Mouse (Mus musculus) granulocyte monocyte progenitor cell, adult 5-6 weeks (primary cell): ENCODE measurements around the gene Ehmt1. TPM values are rescaled to one million over a fixed set of nuclear protein-coding genes. Genes with fewer than 3 reads are reported as not detected.

Source experiments
- ATAC-seq: replicated peaks from 2 replicates; pipeline ENCODE4 v1.8.0; 2016; ENCODE audit warnings: mild to moderate bottlenecking, moderate TSS enrichment, inconsistent platforms; ENCODE audit not compliant: poor library complexity, severe bottlenecking
- total RNA-seq, 2 experiments: library from RNA; stranded (forward) in 1 of 2; stranded (reverse) in 1 of 2; fragments of 200-712, 200-1000 nt in 1 of 2; fragments of >200 nt in 1 of 2; fragmentation: Nextera tagmentation in 1 of 2; gene quantifications; 2 replicates each; pipeline ENCODE4 v1.2.3; 2014 to 2017

The Ehmt1 gene
- total RNA-seq, 2 experiments from 2014 or later: 82.0 to 105 TPM

DNA sequence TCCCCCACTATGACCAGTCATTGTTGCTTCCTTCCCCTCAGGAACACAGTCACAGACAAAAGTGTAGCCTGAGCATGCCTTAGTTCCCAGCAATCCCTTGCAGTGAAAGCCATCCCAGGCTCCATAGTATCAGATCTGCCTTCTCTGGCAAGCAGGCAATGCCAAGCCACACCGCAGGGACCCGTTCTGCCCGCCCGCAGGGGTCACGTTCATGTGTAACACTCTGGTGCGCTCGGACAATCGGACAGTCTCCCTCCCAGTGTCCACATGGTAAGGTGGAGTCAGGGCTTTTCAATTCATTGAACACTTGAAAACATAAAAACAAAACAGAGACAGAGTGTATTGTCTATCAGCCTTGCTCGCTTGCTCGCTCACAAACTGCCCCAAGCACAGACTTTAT, 111.7 kb downstream of the Ehmt1 start:
- ATAC-seq: no peak

- peak; percentile 42 for ATAC-seq
Observed at GRCm38 (mm10) chr2:24807036-24807435, 112.4 kb downstream of the Ehmt1 start.

DNA sequence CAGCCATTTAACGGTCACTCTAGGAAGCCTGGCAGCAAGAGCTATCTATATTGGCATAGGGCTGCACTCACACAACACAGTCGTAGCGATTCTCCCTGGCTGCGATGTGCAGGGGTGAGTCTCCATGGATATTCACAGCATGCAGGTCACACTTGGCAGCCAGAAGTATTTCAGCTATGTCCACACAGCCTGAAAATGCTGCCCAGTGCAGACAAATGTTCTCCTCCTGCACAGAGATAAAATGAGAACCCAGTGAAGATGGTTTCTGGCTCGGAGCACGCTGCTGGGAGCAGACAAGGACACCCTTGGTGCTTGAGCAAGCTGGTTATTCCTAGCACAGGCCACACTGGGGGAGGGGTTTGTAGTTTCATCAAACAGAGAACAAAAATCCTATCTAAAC, 113.3 kb downstream of the Ehmt1 start:
- no peak for ATAC-seq

DNA sequence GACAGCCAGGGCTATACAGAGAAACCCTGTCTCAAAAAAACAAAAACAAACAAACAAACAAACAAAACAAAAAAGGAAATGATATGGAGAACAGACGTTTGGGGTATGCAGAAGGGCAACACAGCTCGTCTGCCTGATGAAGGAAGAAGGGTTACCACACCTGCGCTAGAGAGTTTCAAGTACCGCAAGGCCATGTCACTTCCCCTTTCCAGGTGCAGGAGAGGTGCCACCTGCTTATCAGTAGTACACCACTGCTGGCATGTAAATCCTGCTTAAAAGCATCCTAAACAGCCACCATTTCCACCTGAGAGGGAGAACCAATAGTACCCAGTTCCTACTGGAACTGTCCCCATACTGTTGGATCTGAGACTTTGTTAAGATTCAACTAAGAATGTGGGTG, 113.8 kb downstream of the Ehmt1 start:
- ATAC-seq: 0 out of 2 replicates have a peak, but pooled peaks have one; percentile 12

DNA sequence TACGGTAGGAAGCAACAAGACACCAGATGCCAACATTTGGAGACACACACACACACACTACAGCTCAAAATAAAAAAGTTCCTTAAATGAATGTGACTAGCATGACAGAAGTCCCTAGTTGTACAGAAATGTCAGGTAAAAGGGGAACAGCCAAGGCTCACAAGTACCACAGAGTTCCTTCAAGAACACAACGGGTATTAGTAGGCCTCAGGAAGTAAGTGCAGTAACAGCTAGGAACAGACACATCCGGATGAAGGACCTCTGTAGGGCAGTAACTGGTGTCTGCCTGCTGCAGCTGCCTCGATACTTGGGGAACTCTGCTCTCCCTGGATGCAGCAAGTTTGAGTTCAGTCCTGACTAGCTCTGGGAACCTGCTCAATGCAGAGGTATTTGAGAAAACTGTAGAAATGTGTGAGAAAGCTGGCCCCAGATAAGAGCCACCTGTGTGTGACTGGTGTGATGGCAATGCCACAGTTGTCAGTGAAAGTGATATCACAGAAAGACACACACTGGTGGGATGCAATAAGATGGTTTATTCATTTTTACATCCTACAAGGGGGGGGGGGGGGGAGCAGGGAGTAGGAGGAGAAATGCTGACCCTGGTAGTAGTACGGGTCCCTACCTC, 122.5 kb downstream of the Ehmt1 start:
- peak; percentile 38; the same call in 1 of the 2 replicates for ATAC-seq

DNA sequence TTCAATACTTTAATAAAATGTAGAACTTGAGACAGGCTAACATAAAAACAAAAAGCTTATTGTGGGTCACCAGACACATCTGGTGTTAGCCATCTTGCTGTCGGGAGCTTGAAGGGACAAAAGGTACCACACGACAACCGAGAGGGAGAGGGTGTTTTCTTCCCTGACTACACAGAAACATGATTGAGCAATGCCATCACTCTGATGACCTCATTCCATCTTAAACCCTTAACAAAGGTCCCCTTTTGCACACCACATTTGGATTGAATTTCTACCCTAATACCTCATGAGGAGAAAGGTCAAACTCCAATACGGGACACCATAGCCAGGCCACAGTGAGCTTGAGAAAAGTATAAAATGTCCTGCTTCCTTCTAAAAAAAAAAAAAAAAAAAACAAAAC, 132.2 kb downstream of the Ehmt1 start:
- ATAC-seq: no peak

- ATAC-seq: no peak
Observed at GRCm38 (mm10) chr2:24781253-24781652, 138.2 kb downstream of the Ehmt1 start.

- no peak for ATAC-seq
Observed at GRCm38 (mm10) chr2:24776831-24777230, 142.6 kb downstream of the Ehmt1 start.

GRCm38 (mm10) chr2:24775951-24776587, 143.3 kb downstream of the Ehmt1 start:
- peak; percentile 52 for ATAC-seq

DNA sequence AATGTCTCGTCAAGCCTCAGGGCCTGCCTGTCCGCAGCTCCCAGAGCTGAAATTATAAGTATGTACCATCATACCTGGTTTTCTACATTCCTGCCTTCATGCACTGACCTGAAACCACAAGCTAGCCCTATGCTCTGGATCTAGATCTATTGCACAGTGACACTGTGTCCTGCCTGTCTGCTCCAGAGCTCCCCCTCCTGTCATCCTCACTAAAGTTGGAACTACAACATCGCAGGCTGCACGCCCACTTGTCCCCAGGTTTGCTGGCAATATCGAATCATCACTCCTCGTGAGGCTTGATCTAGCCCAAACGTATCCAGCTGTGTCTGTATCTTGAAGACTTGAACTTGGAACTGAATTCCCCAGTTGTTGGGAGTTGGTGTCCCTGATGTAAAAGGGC, 144.6 kb downstream of the Ehmt1 start:
- ATAC-seq: peak; percentile 27; the same call in 1 of the 2 replicates

- ATAC-seq: no peak
Observed at GRCm38 (mm10) chr2:24770861-24771260, 148.6 kb downstream of the Ehmt1 start.

DNA sequence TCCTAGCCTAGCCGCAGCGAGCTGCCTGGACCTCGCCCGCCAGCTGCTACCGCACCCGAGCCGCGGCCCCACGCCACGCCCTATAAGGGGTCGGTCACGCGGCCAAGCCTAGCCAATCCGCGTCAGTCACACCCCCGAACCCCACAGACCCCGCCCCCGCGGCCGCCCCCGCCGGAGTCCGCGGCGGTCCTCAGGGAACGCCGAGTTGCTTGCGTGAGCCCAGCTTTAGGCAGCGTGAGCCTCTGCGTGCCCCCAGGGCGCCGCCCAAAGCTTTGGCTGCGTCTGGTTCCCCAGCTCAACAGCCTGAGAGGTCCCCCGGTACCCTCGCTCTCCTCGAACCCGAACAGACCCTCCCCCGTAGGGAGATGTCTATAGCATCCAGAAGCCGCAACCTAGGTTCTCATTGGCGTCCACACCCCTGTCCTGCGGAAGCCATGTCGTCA, 156.3 kb downstream of the Ehmt1 start, which contains the start of gene Cacna1b:
Gene Cacna1b, minus strand, starts transcription at position 38 of the 443 bp plus-strand sequence.
- peak; percentile 65 for ATAC-seq

DNA sequence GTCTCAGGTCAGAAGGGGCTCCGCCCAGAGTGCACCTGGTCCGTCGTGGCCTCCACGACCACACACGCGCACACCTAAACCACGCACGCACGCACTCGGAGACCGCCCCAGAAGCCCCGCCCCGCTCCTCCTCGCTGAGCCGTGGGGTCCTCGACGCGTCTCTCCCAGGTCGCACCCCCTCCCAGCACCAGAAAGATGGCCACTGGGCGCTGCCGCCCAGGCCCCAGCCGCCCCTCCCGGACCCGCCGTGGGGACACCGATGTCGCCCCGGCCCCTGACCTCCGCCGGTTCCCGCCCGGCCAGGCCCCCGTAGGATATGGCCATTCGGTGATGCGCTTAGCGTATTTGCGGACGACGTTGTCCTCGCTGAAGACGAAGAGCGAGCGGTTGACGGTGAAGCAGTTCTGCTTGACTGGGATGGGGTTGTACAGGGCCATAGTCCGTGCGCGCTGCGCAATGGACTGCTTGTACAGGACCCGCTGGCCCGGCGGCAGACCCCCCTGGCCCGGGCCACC, 156.9 kb downstream of the Ehmt1 start:
- ATAC-seq: peak; percentile 3; the same call in 1 of the 2 replicates

- ATAC-seq: peak; percentile 87
Observed at GRCm38 (mm10) chr2:24761923-24762445, 157.4 kb downstream of the Ehmt1 start.

- peak; percentile 80 for ATAC-seq
Observed at GRCm38 (mm10) chr2:24755276-24755675, 164.1 kb downstream of the Ehmt1 start.

- no peak for ATAC-seq
Observed at GRCm38 (mm10) chr2:24752599-24752998, 166.8 kb downstream of the Ehmt1 start.

GRCm38 (mm10) chr2:24750051-24750450, 169.4 kb downstream of the Ehmt1 start:
- ATAC-seq: no peak

DNA sequence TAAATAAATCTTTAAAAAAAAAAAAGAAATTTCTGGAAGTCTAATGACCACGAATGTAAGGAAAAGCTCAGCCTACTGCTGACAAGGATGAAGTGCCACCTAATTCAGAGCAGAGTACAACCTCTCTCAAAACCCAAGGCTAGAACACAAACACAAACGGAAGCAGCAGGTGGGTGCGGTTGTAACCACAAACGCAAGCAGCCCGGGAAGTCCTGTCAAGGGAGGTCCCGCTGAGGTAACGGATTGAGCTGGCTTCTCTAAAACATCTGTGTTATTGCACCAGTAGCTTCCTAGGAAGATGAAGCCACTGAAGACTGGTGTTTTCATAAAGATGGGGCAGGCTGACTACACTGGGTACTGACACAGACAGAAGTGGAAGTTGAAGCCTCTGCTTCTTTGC, 171.5 kb downstream of the Ehmt1 start:
- ATAC-seq: peak; percentile 84
